Mouse (Mus musculus) intestine, embryonic 16.5 days (tissue): Measurements from ENCODE around the gene Hexim2. TPM values are rescaled to one million over a fixed set of nuclear protein-coding genes. Genes with fewer than 3 reads are reported as not detected.

Experiments
- ATAC-seq: fragments of 200-750 bp; cut with Nextera tagmentation; 2 replicates; pipeline ENCODE4 v1.8.0; 2017; ENCODE audit warnings: moderate TSS enrichment, moderate library complexity
- H3K27ac ChIP-seq: fragments of 300-500 bp; sonication (generic); 2 replicates; pipeline ENCODE4 v1.5.1; 2014; ENCODE audit warnings: mild to moderate bottlenecking, low read length
- H3K27me3 ChIP-seq: fragments of 300-500 bp; sonication (generic); replicated peaks from 2 replicates; pipeline ENCODE4 v1.6.1; 2014; ENCODE audit warnings: low read length, control low read depth, mixed read lengths; ENCODE audit not compliant: control insufficient read depth, insufficient read depth
- H3K36me3 ChIP-seq: fragments of 300-500 bp; sonication (generic); 2 replicates; pipeline ENCODE4 v1.6.1; 2014; ENCODE audit warnings: low read length, control low read depth; ENCODE audit not compliant: control insufficient read depth, insufficient read depth
- H3K4me1 ChIP-seq: fragments of 300-500 bp; sonication (generic); 2 replicates; pipeline ENCODE4 v1.6.1; 2014; ENCODE audit warnings: low read length, control low read depth, mixed read lengths; ENCODE audit not compliant: control insufficient read depth, insufficient read depth
- H3K4me2 ChIP-seq: fragments of 300-500 bp; sonication (generic); 2 replicates; pipeline ENCODE4 v1.6.1; 2014; ENCODE audit warnings: low read depth, low read length, control low read depth
- H3K4me3 ChIP-seq: fragments of 300-500 bp; sonication (generic); 2 replicates; pipeline ENCODE4 v1.5.1; 2014; ENCODE audit warnings: mild to moderate bottlenecking, low read length
- H3K9ac ChIP-seq: fragments of 300-500 bp; sonication (generic); 2 replicates; pipeline ENCODE4 v1.6.1; 2014; ENCODE audit warnings: low read depth, low read length
- H3K9me3 ChIP-seq: fragments of 300-500 bp; sonication (generic); 2 replicates; pipeline ENCODE4 v1.6.1; 2016; ENCODE audit warnings: low read length, control low read depth; ENCODE audit not compliant: control insufficient read depth
- WGBS: fragments of 180-500 bp; shearing (Covaris S2); extraction: QIAGEN DNeasy Blood & Tissue Kit; methylation state at CpG from one replicate; pipeline ENCODE4 v1.1.7; 2014; 5-methylcytosine and 5-hydroxymethylcytosine counted together
- polyA plus RNA-seq: library from polyadenylated mRNA; unstranded; fragments of >200 nt; fragmentation: Nextera tagmentation; extraction: Ambion mirVana; gene quantifications from 2 replicates; pipeline ENCODE4 v1.2.1, GENCODE M21; 2015

The Hexim2 gene
- polyA plus RNA-seq, 1 experiment from 2014 or later, result 5.8 TPM

DNA sequence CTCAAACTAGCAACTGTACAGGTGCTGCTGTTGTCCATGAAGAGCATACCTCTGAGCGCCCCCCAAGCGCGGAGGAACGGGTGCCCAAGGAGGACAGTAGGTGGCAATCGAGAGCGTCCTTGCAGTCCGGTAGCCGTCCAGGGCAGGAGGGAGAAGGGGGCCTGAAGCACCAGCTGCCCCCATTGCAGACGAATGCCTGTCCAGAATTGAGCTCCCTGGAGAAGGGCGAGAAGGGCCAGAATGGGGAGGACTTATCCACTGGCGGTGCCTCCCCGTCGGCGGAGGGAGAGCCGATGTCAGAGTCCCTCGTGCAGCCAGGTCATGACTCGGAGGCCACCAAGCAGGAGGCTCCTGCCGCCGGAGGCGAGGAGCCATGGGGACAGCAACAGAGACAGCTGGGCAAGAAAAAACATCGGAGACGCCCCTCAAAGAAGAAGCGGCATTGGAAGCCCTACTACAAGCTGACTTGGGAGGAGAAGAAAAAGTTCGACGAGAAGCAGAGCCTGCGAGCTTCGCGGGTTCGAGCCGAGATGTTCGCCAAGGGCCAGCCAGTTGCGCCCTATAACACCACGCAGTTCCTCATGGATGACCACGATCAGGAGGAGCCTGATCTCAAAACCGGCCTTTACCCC, 15.2 kb upstream of the Hexim2 start:
- Histone ChIP-seq H3K4me3 (peak overlapping the region; percentile 69), H3K4me2 (peak overlapping the region; percentile 79), H3K27ac (peak overlapping the region; percentile 87), H3K36me3 (no peaks in the 10 kb centered on the region), H3K4me1 (peaks cover 22% of the 10 kb centered on the region), H3K9ac (peak overlapping the region; percentile 77), H3K9me3 (no peaks in the 10 kb centered on the region), H3K27me3 (no peaks in the 10 kb centered on the region)
- peak; percentile 30 for ATAC-seq
- under 1% methylated on average over 35 of the region's 35 CpGs for WGBS

- Histone ChIP-seq H3K4me1 (peaks cover 17% of the 10 kb centered on the region), H3K27me3 (no peaks in the 10 kb centered on the region), H3K4me2 (peak overlapping the region; percentile 79), H3K36me3 (no peaks in the 10 kb centered on the region), H3K27ac (peak overlapping the region; percentile 87), H3K4me3 (peak overlapping the region; percentile 69), H3K9ac (peak overlapping the region; percentile 77), H3K9me3 (no peaks in the 10 kb centered on the region)
- no peak for ATAC-seq
- WGBS, result under 1% methylated on average over 38 of the region's 38 CpGs
Observed at GRCm38 (mm10) chr11:103117591-103118009, 14.6 kb upstream of the Hexim2 start.

- 85% methylated on average over 2 of the region's 2 CpGs for WGBS
- Histone ChIP-seq H3K27me3 (no peaks in the 10 kb centered on the region), H3K4me1 (peaks cover 15% of the 10 kb centered on the region), H3K9ac (no peak overlapping the region), H3K4me2 (peak overlapping the region; percentile 79), H3K36me3 (no peaks in the 10 kb centered on the region), H3K4me3 (no peak overlapping the region), H3K9me3 (no peaks in the 10 kb centered on the region), H3K27ac (no peak overlapping the region)
- ATAC-seq, result no peak
Observed at GRCm38 (mm10) chr11:103118866-103119265, 13.4 kb upstream of the Hexim2 start.

DNA sequence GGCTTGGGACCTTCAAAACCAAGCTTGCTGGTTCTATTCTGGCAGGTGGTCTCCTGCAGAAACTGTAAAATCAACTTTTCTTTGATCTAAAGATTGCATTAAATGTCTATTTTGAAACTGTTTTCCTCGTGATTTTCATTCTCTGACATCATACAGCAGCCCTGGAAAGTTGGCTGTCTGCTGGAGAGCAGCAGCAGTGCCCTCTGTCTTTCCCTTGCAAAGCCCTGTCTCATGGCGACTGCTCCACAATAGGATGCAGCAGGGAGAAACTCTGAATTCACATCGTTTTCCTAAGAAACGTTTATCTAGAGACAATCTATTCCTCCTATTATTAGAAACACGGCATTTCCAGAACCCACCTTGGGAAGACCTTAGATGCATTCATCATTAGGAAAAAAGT, 12.6 kb upstream of the Hexim2 start:
- H3K9me3 ChIP-seq, result no peaks in the 10 kb centered on the region
- peaks cover 11% of the 10 kb centered on the region for H3K4me1 ChIP-seq
- no peak for ATAC-seq
- no peaks in the 10 kb centered on the region for H3K27me3 ChIP-seq
- no peak overlapping the region for H3K4me3 ChIP-seq
- WGBS, result 50% methylated on average over 5 of the region's 5 CpGs
- H3K9ac ChIP-seq, result no peak overlapping the region
- H3K27ac ChIP-seq, result no peak overlapping the region
- no peak overlapping the region for H3K4me2 ChIP-seq
- no peaks in the 10 kb centered on the region for H3K36me3 ChIP-seq

GRCm38 (mm10) chr11:103120315-103120714, 11.9 kb upstream of the Hexim2 start:
- Histone ChIP-seq H3K36me3 (no peaks in the 10 kb centered on the region), H3K27ac (no peak overlapping the region), H3K9me3 (no peaks in the 10 kb centered on the region), H3K4me3 (no peak overlapping the region), H3K9ac (no peak overlapping the region), H3K4me1 (peaks cover 8% of the 10 kb centered on the region), H3K4me2 (no peak overlapping the region), H3K27me3 (no peaks in the 10 kb centered on the region)
- no peak for ATAC-seq
- 52% methylated on average over 5 of the region's 5 CpGs for WGBS

- H3K36me3 ChIP-seq, result no peaks in the 10 kb centered on the region
- peak; percentile 92 for ATAC-seq
- peak overlapping the region; percentile 66 for H3K4me2 ChIP-seq
- peak overlapping the region; percentile 97 for H3K27ac ChIP-seq
- no peaks in the 10 kb centered on the region for H3K9me3 ChIP-seq
- under 1% methylated on average over 58 of the region's 58 CpGs for WGBS
- peak overlapping the region; percentile 86 for H3K4me3 ChIP-seq
- no peaks in the 10 kb centered on the region for H3K27me3 ChIP-seq
- peak overlapping the region; percentile 100 for H3K9ac ChIP-seq
- H3K4me1 ChIP-seq, result peaks cover 24% of the 10 kb centered on the region
Observed at GRCm38 (mm10) chr11:103132576-103133455, 587 bp downstream of the Hexim2 start.

DNA sequence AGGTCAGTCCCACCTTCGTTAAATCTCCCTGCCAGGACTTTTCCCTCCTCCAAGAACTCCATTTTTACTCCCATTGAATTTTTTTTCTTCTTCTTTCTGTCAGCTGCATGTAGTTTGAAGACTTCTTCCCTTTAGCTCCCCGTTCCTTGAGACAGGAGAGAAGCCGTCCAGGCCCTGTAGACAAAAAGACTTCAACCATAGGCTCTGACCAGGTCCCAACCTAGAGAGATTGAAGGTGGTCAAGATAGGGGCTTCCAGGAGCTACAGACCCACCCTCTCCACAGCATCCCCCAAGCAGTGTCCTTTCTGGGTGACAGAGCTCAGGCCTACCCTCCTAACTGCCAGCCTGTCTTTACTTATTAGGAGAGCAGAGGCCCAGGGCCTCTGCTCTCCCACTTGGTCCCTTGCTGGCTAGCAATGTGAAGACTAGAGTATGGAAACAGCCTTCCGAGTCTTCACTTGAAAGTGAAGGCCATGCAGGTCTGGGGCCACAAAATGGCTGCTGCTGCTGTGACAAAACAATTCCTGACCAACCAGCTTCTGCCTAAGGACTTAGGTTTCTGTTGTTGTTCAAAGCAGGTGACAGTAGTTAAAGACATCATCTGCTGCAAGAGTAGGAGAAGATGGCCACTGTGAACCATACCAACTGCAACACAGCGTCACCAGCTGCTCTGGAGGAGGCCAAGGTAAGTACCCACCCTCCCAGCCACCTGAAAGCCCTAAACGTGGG, 1.4 kb downstream of the Hexim2 start:
- peak overlapping the region; percentile 82 for H3K27ac ChIP-seq
- H3K27me3 ChIP-seq, result no peaks in the 10 kb centered on the region
- H3K9me3 ChIP-seq, result no peaks in the 10 kb centered on the region
- ATAC-seq, result peak; percentile 7; the same call in 1 of the 2 replicates
- peak overlapping the region; percentile 44 for H3K4me3 ChIP-seq
- no peaks in the 10 kb centered on the region for H3K36me3 ChIP-seq
- H3K4me2 ChIP-seq, result peak overlapping the region; percentile 60
- H3K9ac ChIP-seq, result peak overlapping the region; percentile 67
- WGBS, result 56% methylated on average over 6 of the region's 6 CpGs
- H3K4me1 ChIP-seq, result peaks cover 24% of the 10 kb centered on the region

DNA sequence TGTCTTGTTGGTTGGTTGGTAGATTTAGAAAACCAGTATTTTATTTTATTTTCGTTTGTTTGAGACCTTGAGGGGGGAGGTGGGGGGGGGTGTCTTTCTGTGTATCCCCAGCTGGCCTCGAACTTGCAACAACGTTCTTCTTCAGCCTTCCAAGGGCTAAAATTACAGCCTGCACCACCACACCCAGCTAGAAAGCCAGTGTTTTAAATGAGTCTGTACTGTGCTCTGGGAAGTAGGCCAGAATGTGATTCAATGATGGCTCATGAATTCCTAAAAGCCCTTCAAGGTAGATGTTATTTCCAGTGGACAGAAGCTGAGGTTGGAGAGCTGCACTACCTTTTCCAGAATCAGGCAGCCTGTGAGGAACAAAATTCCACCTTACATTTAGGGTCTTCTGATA, 2.0 kb downstream of the Hexim2 start:
- Histone ChIP-seq H3K9ac (peak overlapping the region; percentile 67), H3K4me1 (peaks cover 24% of the 10 kb centered on the region), H3K36me3 (no peaks in the 10 kb centered on the region; the same call in 1 of the 2 replicates), H3K27ac (no peak overlapping the region), H3K9me3 (no peaks in the 10 kb centered on the region), H3K4me2 (peak overlapping the region; percentile 60; the same call in 1 of the 2 replicates), H3K4me3 (no peak overlapping the region), H3K27me3 (no peaks in the 10 kb centered on the region)
- ATAC-seq, result no peak
- 75% methylated on average over 3 of the region's 3 CpGs for WGBS

- H3K27me3 ChIP-seq, result no peaks in the 10 kb centered on the region
- H3K36me3 ChIP-seq, result no peaks in the 10 kb centered on the region; the same call in 1 of the 2 replicates
- 83% methylated on average over 8 of the region's 8 CpGs for WGBS
- H3K9ac ChIP-seq, result no peak overlapping the region
- no peaks in the 10 kb centered on the region for H3K9me3 ChIP-seq
- H3K27ac ChIP-seq, result no peak overlapping the region
- H3K4me1 ChIP-seq, result peaks cover 30% of the 10 kb centered on the region
- no peak overlapping the region for H3K4me2 ChIP-seq
- no peak for ATAC-seq
- no peak overlapping the region for H3K4me3 ChIP-seq
Observed at GRCm38 (mm10) chr11:103136039-103136577, 3.9 kb downstream of the Hexim2 start.
